Mouse (Mus musculus): ENCODE results near the gene Pik3r5. TPM values are rescaled to one million over a fixed set of nuclear protein-coding genes. Genes with fewer than 3 reads are reported as not detected.

The Pik3r5 gene
- polyA plus RNA-seq, 1 experiment from 2014 or later, result 0.86 TPM

DNA sequence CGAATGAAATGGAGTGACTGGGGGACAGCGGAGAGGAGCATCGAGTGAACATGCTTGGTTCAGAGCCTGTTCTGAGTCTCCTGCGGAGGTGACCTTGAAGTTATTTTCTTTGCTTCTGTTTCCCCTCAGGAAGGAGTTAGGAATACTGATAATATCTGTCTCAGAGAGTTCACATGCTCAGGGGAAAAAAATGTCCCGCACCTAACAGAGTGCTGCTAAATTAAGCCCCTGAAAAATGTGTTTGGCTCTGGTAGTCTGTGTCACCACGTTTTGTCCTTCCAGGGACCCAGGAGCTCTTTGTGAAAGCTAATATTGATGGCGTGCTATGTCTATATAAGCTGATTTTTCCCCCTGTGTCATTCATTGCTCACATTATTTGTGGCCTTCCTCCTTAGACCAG lies 113.3 kb downstream of the Pik3r5 start:
- DNase-seq (no peak), ATAC-seq (no peak)
- Histone ChIP-seq H3K4me1 (ENCODE audit: insufficient read depth) (peaks cover 3% of the 10 kb centered on the region; the same call in 1 of the 2 replicates), H3K4me2 (ENCODE audit: low read depth, low read length) (no peak overlapping the region), H3K27ac (ENCODE audit: low read depth) (no peak overlapping the region), H3K9me3 (ENCODE audit: low read length) (no peaks in the 10 kb centered on the region), H3K9ac (replicated peaks) (no peak overlapping the region), H3K4me3 (ENCODE audit: low read depth, low read length) (no peak overlapping the region), H3K27me3 (ENCODE audit: insufficient read depth, low read length) (no peaks in the 10 kb centered on the region), H3K36me3 (replicated peaks; ENCODE audit: insufficient read depth, low read length) (no peaks in the 10 kb centered on the region)
- WGBS (ENCODE audit: insufficient replicate concordance), result 57% methylated on average over 7 of the region's 7 CpGs
- TF ChIP-seq EP300 (IDR thresholded peaks at IDR 0.05; ENCODE audit: low read depth) (no peak), CTCF (IDR thresholded peaks at IDR 0.05; ENCODE audit: low read depth) (no peak)

DNA sequence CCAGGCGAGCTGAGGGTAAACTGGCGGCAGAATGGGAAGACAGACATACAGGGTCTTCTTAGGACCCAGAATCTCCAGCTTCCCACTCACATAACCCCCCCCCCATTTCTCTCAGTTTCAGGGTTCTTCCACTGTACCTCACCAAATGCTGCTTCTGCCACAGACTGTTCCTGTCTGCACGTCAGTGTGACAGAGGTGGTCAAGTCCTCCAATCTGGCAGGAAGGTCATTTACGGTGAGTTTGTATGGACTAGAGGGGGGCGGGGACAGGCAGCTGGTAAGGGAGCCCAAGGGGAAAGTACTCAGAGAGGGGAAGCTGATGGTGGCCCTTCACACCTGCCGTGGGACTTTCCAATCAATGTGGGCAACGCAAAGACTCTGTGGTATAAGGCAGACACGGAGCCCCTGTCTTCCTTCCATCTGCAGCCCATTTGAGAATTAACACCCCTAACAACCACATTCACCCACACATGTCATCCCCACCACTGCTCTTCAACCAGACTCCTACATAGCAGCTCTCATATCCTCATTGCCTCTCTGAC lies 113.8 kb downstream of the Pik3r5 start:
- Histone ChIP-seq H3K9ac (replicated peaks) (no peak overlapping the region), H3K27ac (ENCODE audit: low read depth) (no peak overlapping the region), H3K36me3 (replicated peaks; ENCODE audit: insufficient read depth, low read length) (no peaks in the 10 kb centered on the region), H3K9me3 (ENCODE audit: low read length) (no peaks in the 10 kb centered on the region), H3K4me2 (ENCODE audit: low read depth, low read length) (no peak overlapping the region), H3K4me1 (ENCODE audit: insufficient read depth) (peaks cover 3% of the 10 kb centered on the region; the same call in 1 of the 2 replicates), H3K27me3 (ENCODE audit: insufficient read depth, low read length) (no peaks in the 10 kb centered on the region), H3K4me3 (ENCODE audit: low read depth, low read length) (no peak overlapping the region)
- TF ChIP-seq EP300 (IDR thresholded peaks at IDR 0.05; ENCODE audit: low read depth) (no peak), CTCF (IDR thresholded peaks at IDR 0.05; ENCODE audit: low read depth) (no peak)
- DNase-seq, result no peak
- 68% methylated on average over 8 of the region's 8 CpGs for WGBS (ENCODE audit: insufficient replicate concordance)
- no peak for ATAC-seq

Other genes with a start within 250 kb of the Pik3r5 start
- gene Ntn1, start 31.3 kb upstream of the Pik3r5 start, polyA plus RNA-seq (2015; fragmentation: Nextera tagmentation; extraction: Ambion mirVana), result 0.76 and 0.95 TPM in 2 replicates
- 2.4 and 2.5 TPM in 2 replicates for gene Pik3r6, start 70.9 kb downstream of the Pik3r5 start, polyA plus RNA-seq (2015; fragmentation: Nextera tagmentation; extraction: Ambion mirVana)
- gene Mfsd6l, start 124.1 kb downstream of the Pik3r5 start, polyA plus RNA-seq (2015; fragmentation: Nextera tagmentation; extraction: Ambion mirVana), result 0.12 TPM in 1 of 2 replicates, not detected in the other
- not detected in 2 replicates for gene Ccdc42, start 154.9 kb downstream of the Pik3r5 start, polyA plus RNA-seq (2015; fragmentation: Nextera tagmentation; extraction: Ambion mirVana)

All from liver, postnatal 0 days (tissue).